Comparison of ENCODE assay signal across 20 mouse cellular contexts in the genomic region with DNA sequence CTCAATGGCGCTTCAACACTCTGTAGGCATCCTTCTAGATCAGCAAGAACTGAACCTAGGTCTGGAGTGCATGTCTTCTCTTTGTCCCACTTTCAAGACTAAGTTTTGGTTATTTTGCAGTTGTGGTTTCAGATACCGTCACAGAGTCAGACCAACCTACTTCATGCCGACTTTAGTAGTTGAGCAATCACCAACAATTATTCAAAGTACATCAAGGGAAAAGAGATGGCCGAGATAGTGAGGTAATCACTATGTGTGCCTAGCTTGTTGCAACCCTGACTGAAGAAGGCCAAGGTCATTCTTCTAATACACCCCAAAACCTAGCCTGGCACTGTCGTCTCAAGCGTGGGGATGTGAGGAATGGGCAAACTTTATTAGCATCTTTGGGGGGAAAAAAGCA. TPM values are rescaled to one million over a fixed set of nuclear protein-coding genes. Genes with fewer than 3 reads are reported as not detected.
"Had no signal": no experiment of that assay in that cellular context is flagged by ENCODE, and none has a peak within 500 bp of the region (broad histone marks: within the 10 kb centered on the region; RNA-seq: fewer than 3 reads in every experiment).

No protein-coding gene starts in this region.

- H3K9ac ChIP-seq: lung, embryonic 14.5 days; midbrain, embryonic 13.5 days; midbrain, embryonic 15.5 days; neural tube, embryonic 12.5 days; stomach, embryonic 15.5 days had no signal

- H3K27me3 ChIP-seq: midbrain, embryonic 13.5 days; midbrain, embryonic 15.5 days; neural tube, embryonic 12.5 days; stomach, embryonic 15.5 days had no signal

- H3K4me1 ChIP-seq: midbrain, embryonic 13.5 days; midbrain, embryonic 15.5 days; neural tube, embryonic 12.5 days; stomach, embryonic 15.5 days had no signal

- H3K36me3 ChIP-seq: midbrain, embryonic 13.5 days; midbrain, embryonic 15.5 days; neural tube, embryonic 12.5 days; stomach, embryonic 15.5 days had no signal

- H3K4me2 ChIP-seq: lung, embryonic 14.5 days; midbrain, embryonic 11.5 days; midbrain, embryonic 13.5 days; midbrain, embryonic 15.5 days; neural tube, embryonic 12.5 days; stomach, embryonic 15.5 days had no signal

- H3K27ac ChIP-seq: midbrain, embryonic 13.5 days; midbrain, embryonic 15.5 days; neural tube, embryonic 12.5 days; stomach, embryonic 15.5 days; stomach, postnatal 0 days had no signal

- H3K4me3 ChIP-seq: midbrain, embryonic 13.5 days; midbrain, embryonic 15.5 days; neural tube, embryonic 12.5 days; stomach, embryonic 15.5 days had no signal

- ATAC-seq: lung, postnatal 0 days; midbrain, embryonic 13.5 days; midbrain, embryonic 15.5 days had no signal

- DNase-seq: lung, adult 18-20 months; lung, embryonic 14.5 days; lung, postnatal 14 days; lung, postnatal 4 days; right cerebral cortex, postnatal 14 days; thymus, adult 2 months; thymus, postnatal 25 days; thymus, postnatal 4 days had no signal

- H3K9me3 ChIP-seq: midbrain, embryonic 13.5 days; midbrain, embryonic 15.5 days; neural tube, embryonic 12.5 days; stomach, embryonic 15.5 days had no signal

RNA-seq across cellular contexts. Expression of a gene that starts 8.7 kb away (rescaled TPM):
- total RNA-seq: megakaryocyte, adult 5-6 weeks; megakaryocyte-erythroid progenitor cell, adult 5-6 weeks; monocyte, adult 5-6 weeks; neutrophil, adult 5-6 weeks had no signal
- polyA plus RNA-seq: neural tube, embryonic 12.5 days; spleen, adult 2 months had no signal
